Mouse (Mus musculus): ENCODE data around the gene Mrpl28.
"Not testable (repeated sequence)": the region's sequence is repeated elsewhere in the genome, so short reads cannot be mapped to it uniquely, and the experiment has no call there.

Gene Mrpl28

GRCm38 (mm10) chr17:26149056-26149455, 25.8 kb downstream of the Mrpl28 start:
- in situ Hi-C loops (cut with MboI; ENCODE audit: low pct_unique_long_range_greater_than_20kb in 1 of 2, low sequenced_read_pairs in 2 of 2, unreplicated experiment in 1 of 2): no loop called here

- in situ Hi-C loops (cut with MboI; ENCODE audit: low pct_unique_long_range_greater_than_20kb in 1 of 2, low sequenced_read_pairs in 2 of 2, unreplicated experiment in 1 of 2): no loop called here
Measured at GRCm38 (mm10) chr17:26151886-26152630, 28.8 kb downstream of the Mrpl28 start.

GRCm38 (mm10) chr17:26162736-26163135, 39.4 kb downstream of the Mrpl28 start:
- in situ Hi-C loops (cut with MboI; ENCODE audit: low pct_unique_long_range_greater_than_20kb in 1 of 2, low sequenced_read_pairs in 2 of 2, unreplicated experiment in 1 of 2): no loop called here

GRCm38 (mm10) chr17:26168039-26168438, 44.7 kb downstream of the Mrpl28 start:
- in situ Hi-C loops (cut with MboI; ENCODE audit: low pct_unique_long_range_greater_than_20kb in 1 of 2, low sequenced_read_pairs in 2 of 2, unreplicated experiment in 1 of 2): no loop called here

GRCm38 (mm10) chr17:26175248-26175647, 51.9 kb downstream of the Mrpl28 start:
- in situ Hi-C loops (cut with MboI; ENCODE audit: low pct_unique_long_range_greater_than_20kb in 1 of 2, low sequenced_read_pairs in 2 of 2, unreplicated experiment in 1 of 2): not testable (repeated sequence)

Measured in mouse embryonic stem cell (cell line).